31 mouse cellular contexts compared by ENCODE assay signal in genomic region chr12:114804422-114804821, GRCm38 (mm10).
DNase-seq lines count a peak whose midpoint lies in the region; ATAC-seq and TF ChIP-seq lines count a peak whose summit lies in the region.
"Had no signal": no experiment of that assay in that cellular context is flagged by ENCODE, and none has a peak within 500 bp of the region (broad histone marks: within the 10 kb centered on the region; RNA-seq: fewer than 3 reads in every experiment).

No protein-coding gene starts in this region.

- H3K4me3 ChIP-seq in gastrocnemius, adult 2 months: no peak overlapping the region
- H3K4me3 ChIP-seq: embryonic facial prominence, embryonic 13.5 days; heart, adult 2 months; heart, embryonic 12.5 days; hindbrain, embryonic 10.5 days; hindbrain, embryonic 15.5 days; limb, embryonic 10.5 days; limb, embryonic 15.5 days; liver, embryonic 13.5 days; midbrain, embryonic 12.5 days; neural tube, embryonic 15.5 days; stomach, embryonic 15.5 days had no signal

- DNase-seq in CD4-positive helper T cell, adult 2 months (ENCODE audit: low read depth, low spot score): peak; percentile 50
- peak; percentile 36 for DNase-seq in T-cell, adult 2 months (ENCODE audit: low spot score)
- DNase-seq in thymus, postnatal 14 days: peak; percentile 48
- no peak for DNase-seq in frontal cortex, postnatal 25 days (ENCODE audit: low spot score in 2 of 2)
- no peak for DNase-seq in gastrocnemius, adult 2 months
- DNase-seq in ovary, postnatal 14 days (ENCODE audit: low spot score): no peak
- DNase-seq: adrenal gland, postnatal 25 days; cerebellum, adult 11-12 months; cerebellum, adult 9-11 months; forebrain, postnatal 0 days; gastrocnemius, postnatal 36 days; heart, adult 2 months; kidney, adult 2 months; kidney, postnatal 4 days; layer of hippocampus, postnatal 36 days; liver, embryonic 13.5 days; lung, adult 18-20 months; right cerebral cortex, postnatal 25 days had no signal

- ATAC-seq in megakaryocyte, adult 5-6 weeks (ENCODE audit: poor library complexity, severe bottlenecking): peak; percentile 51
- ATAC-seq: forebrain, postnatal 0 days; lung, postnatal 0 days; Patski had no signal

- TF ChIP-seq CTCF in gastrocnemius, adult 2 months (IDR thresholded peaks at IDR 0.05): no peak

- no peak overlapping the region for H3K27ac ChIP-seq in gastrocnemius, adult 2 months
- H3K27ac ChIP-seq: embryonic facial prominence, embryonic 13.5 days; heart, adult 2 months; hindbrain, embryonic 10.5 days; hindbrain, embryonic 15.5 days; limb, embryonic 10.5 days; limb, embryonic 15.5 days; liver, embryonic 13.5 days; macrophage; midbrain, embryonic 12.5 days; neural tube, embryonic 15.5 days; stomach, embryonic 15.5 days had no signal

- intact Hi-C loops in gastrocnemius, adult 2 months (cut with DNase I): loop anchor here (10.0 kb wide), 2 partner anchors 110 kb away; no protein-coding TSS in a partner anchor

Comparison
In these comparisons a context has a peak if more than half of its experiments do, and no peak if none do; other contexts are left out.
1. DNase-seq: peak in CD4-positive helper T cell, adult 2 months (single experiment), T-cell, adult 2 months (single experiment) and thymus, postnatal 14 days (single experiment); none in frontal cortex, postnatal 25 days (0 of 2), gastrocnemius, adult 2 months (single experiment) and ovary, postnatal 14 days (single experiment).